Mouse (Mus musculus): ENCODE results near the gene H2bfm.
"Not testable (repeated sequence)": the region's sequence is repeated elsewhere in the genome, so short reads cannot be mapped to it uniquely, and the experiment has no call there.

H2bfm gene

DNA sequence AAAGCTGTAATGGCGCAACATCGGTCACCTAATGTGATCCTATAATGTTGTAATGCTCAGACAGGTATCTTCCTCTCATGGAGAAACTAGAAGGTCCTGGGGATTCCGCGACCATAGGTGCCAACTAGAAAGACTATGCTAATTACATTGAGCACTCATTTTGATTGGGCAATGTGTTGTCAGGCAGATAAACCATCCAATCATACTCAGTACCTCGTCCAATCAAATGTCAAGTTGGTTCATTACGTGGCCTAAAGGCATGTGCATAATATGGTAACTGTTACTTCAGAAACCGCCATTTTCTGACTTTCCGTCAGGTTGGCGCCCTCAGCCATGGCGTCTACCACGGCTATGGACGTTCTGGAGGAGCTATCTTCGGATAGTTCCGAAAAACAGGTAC, at the start of gene H2bfm:
TSS of gene H2bfm (plus strand) at position 295 of the 400 bp plus-strand sequence.
- DNase-seq (ENCODE audit: low read depth) = peak; percentile 34

GRCm38 (mm10) chrX:136895757-136896156, 31.4 kb upstream of the H2bfm start:
- peak; percentile 28 for DNase-seq (ENCODE audit: low read depth)

- DNase-seq (ENCODE audit: low read depth) = no peak
Measured at GRCm38 (mm10) chrX:136904369-136904768, 22.8 kb upstream of the H2bfm start.

DNA sequence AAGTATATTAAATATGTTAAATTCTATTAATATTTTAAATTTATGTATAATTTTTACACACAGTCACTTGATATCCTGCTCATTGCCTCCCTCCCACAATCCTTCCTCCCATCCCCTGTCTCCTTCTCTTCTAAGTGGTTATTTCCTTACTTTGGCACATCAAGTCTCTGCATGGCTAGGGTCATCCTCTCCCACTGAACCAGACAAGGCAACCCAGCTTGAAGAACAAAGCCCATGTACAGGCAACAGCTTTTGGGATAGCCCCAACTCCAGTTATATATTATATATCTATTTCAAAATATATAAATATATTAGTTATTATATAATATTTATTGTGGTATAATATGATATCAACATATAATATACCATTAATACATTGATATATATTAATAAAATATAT, 1.3 kb upstream of the H2bfm start:
- no peak for DNase-seq (ENCODE audit: low read depth)

DNA sequence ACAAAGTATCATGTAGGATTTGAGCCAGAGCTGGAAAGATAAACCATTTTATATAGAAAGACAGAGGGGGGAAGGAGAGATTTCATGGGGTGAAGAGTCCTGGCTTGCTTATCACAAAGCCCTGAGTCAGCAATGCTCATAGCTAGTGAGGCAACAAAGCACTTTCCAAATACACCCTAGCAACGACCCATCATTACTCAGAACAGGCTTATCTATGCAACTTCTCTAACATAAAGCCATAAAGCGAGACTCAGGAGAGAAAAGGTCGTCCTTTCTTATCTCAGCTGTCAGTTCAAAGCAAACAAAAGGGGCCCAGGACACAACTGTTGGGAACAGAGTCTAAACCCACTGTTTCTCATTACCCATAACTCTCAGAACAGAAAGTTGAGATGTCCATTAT, 10.9 kb downstream of the H2bfm start:
- no peak for DNase-seq (ENCODE audit: low read depth)

- not testable (repeated sequence) for DNase-seq (ENCODE audit: low read depth)
Measured at GRCm38 (mm10) chrX:136957583-136958279, 30.6 kb downstream of the H2bfm start.

- DNase-seq (ENCODE audit: low read depth) = not testable (repeated sequence)
Measured at GRCm38 (mm10) chrX:136958300-136958699, 31.2 kb downstream of the H2bfm start.

GRCm38 (mm10) chrX:136959688-136960087, 32.6 kb downstream of the H2bfm start:
- DNase-seq (ENCODE audit: low read depth) = peak; percentile 30

- DNase-seq (ENCODE audit: low read depth) = not testable (repeated sequence)
Measured at GRCm38 (mm10) chrX:136975397-136975796, 48.3 kb downstream of the H2bfm start, which contains the start of gene Tmsb15b2. Gene Tmsb15b2 (minus strand): TSS chrX:136975497.

DNA sequence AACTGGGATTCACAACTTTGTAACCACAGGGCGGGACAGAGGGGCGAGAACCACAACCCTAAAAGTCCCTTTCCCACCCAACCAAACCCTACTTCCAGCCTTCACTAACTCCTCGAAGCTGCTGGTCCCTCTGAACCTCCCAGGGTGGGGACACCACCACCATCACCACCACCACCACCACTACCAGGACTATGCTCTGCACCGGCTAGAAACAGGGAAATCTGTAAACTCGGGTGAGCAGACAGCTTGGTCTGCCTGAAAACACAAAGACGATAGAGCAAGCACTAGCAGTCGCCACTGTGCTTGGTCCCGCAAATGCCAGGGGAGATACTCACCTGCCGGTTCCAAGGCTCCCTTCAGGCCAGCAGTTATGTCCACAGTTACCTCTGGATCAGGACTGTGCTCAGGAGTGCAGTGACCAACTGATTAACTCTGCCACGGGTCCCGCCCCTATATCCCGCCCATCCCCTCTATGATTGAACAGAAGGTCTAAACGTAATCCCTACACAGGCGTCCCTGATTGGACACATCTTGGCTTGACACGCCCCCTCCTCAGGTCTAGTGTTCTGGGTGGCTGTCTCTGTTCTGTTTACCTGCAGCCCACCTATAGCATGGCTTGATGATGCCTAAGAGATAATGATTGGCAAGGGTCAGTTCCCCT, 49.4 kb downstream of the H2bfm start, which contains the start of the genes Tmsb15l and Tmsb15b1:
TSS of gene Tmsb15l (minus strand) at position 446 of the 661 bp plus-strand sequence.
TSS of gene Tmsb15b1 (minus strand) at position 451 of the 661 bp plus-strand sequence.
- peak; percentile 87 for DNase-seq (ENCODE audit: low read depth)

Measured in induced T-regulatory cell, adult 2 months (primary cell).